Mouse (Mus musculus) skeletal muscle tissue, adult 2 months (tissue): ENCODE measurements at regions not wholly inside any gene's neighbourhood (a gene's known extent, or its start where the extent isn't known, plus 50 kb on each side); places are given as distances from the start of the nearest gene placed in this dataset.
"Not testable (repeated sequence)": the region's sequence is repeated elsewhere in the genome, so short reads cannot be mapped to it uniquely, and the experiment has no call there.

Experiments
- DNase-seq: peaks from one replicate; pipeline ENCODE4 v3.0.0-alpha.2; 2012; ENCODE audit warnings: low read depth, low spot score

GRCm38 (mm10) chr15:11476248-11476647 lies 76.8 kb upstream of the Tars start:
- DNase-seq: no peak

GRCm38 (mm10) chr15:11463341-11463740 lies 63.9 kb upstream of the Tars start:
- DNase-seq: no peak

- DNase-seq: not testable (repeated sequence)
Observed at GRCm38 (mm10) chr15:11461575-11461974, 62.1 kb upstream of the Tars start.

GRCm38 (mm10) chr15:11459306-11459705 lies 59.8 kb upstream of the Tars start:
- DNase-seq: no peak

GRCm38 (mm10) chr15:11457278-11457677 lies 57.8 kb upstream of the Tars start:
- no peak for DNase-seq

- DNase-seq: no peak
Observed at GRCm38 (mm10) chr15:11455982-11456381, 56.5 kb upstream of the Tars start.

GRCm38 (mm10) chr15:11455366-11455785 lies 55.9 kb upstream of the Tars start:
- DNase-seq: peak; percentile 60

- peak; percentile 25 for DNase-seq
Observed at GRCm38 (mm10) chr15:11453997-11454396, 54.5 kb upstream of the Tars start.

- DNase-seq: no peak
Observed at GRCm38 (mm10) chr15:11451635-11452034, 52.2 kb upstream of the Tars start.
